Mouse (Mus musculus): ENCODE measurements at regions not wholly inside any gene's neighbourhood (a gene's known extent, or its start where the extent isn't known, plus 50 kb on each side); places are given as distances from the start of the nearest gene placed in this dataset.

DNA sequence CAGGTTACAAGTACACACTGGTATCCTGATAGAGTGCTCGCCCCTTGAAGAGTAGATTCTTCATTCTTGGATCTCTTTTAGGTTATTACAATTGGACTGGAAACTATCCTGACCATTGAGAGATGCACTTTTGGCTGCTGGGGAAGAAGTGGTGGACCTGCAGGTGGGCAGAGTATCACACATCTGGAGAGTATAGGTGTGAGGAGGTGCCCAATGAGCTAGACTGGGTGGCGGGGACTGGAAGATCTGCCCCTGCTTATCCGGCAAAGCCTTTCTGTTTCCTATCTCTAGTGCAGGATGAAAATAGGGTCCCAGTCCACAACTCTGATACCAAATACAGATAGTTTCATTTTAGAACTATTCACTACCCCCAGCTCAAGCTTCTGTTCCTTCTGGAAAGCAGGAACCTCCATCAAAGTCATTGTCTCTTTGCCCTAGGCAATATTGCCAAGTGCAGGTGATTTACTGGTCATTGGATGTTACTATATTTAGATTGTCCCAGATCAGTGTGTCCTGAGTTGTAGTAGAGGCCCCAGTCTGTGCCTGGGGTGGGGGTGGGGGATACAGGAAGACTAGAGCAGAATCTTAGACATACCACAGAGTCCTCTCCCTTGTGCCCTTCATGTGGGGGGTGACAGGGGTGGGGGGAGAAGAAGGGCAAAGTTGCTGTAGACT lies 62.5 kb upstream of the Ube2e1 start:
- DNase-seq: no peak

GRCm38 (mm10) chr14:18391824-18392486 lies 60.3 kb upstream of the Ube2e1 start:
- no peak for DNase-seq

DNA sequence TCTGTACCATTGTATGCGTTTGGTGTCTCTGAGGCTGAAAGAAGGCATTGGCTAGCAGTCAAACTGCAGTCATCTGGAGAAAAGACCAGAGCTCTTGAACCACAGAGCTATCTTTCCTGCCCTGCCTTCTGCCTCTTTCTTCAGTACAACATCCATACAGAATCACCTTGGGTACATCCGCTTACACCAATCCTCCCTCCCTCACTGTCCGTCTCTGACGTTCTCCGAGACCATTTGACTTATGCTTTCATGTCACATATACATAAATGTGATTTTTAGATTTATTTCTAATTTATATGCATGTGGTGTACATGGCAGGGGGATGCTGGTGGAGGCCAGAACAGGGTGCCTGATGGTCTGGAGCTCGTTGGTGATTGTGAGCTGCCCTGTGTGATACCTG lies 57.7 kb upstream of the Ube2e1 start:
- DNase-seq: no peak

GRCm38 (mm10) chr14:18385953-18386668 lies 54.5 kb upstream of the Ube2e1 start:
- DNase-seq: no peak

All from kidney, postnatal 4 days (tissue).